Mouse (Mus musculus) E14TG2a.4 (cell line): Measurements from ENCODE around the gene Rap1gap2.

Experiments used
- H3K27me3 ChIP-seq: 2 replicates; pipeline ENCODE4 v1.6.1; 2014; ENCODE audit warnings: low read length, control low read depth; ENCODE audit not compliant: insufficient read depth
- H3K36me3 ChIP-seq: 2 replicates; pipeline ENCODE4 v1.6.1; 2014; ENCODE audit warnings: low read length, control low read depth; ENCODE audit not compliant: insufficient read depth
- H3K4me1 ChIP-seq: replicated peaks from 2 replicates; pipeline ENCODE4 v1.6.1; 2014; ENCODE audit warnings: low read depth, low read length, control low read depth
- H3K4me3 ChIP-seq: replicated peaks from 2 replicates; pipeline ENCODE4 v1.5.1; 2014; ENCODE audit warnings: mild to moderate bottlenecking, low read length
- H3K9me3 ChIP-seq: 2 replicates; pipeline ENCODE4 v1.6.1; 2014; ENCODE audit warnings: low read length, control low read depth
- CTCF ChIP-seq: conservative IDR thresholded peaks from 2 replicates; pipeline ENCODE4 v1.5.1; 2014; ENCODE audit warnings: low read length
- NANOG ChIP-seq: IDR thresholded peaks from 2 replicates; pipeline ENCODE4 v1.6.1; 2014; ENCODE audit warnings: borderline replicate concordance, low read length, mixed read lengths
- POU5F1 ChIP-seq: IDR thresholded peaks from 2 replicates; pipeline ENCODE4 v1.6.1; 2014; ENCODE audit warnings: low read length, borderline replicate concordance

The Rap1gap2 gene

GRCm38 (mm10) chr11:74648676-74649075, 38.0 kb upstream of the Rap1gap2 start:
- Histone ChIP-seq H3K36me3 (peaks cover 32% of the 10 kb centered on the region), H3K27me3 (no peaks in the 10 kb centered on the region), H3K4me3 (peak overlapping the region; percentile 99), H3K9me3 (no peaks in the 10 kb centered on the region), H3K4me1 (peaks cover 67% of the 10 kb centered on the region)
- TF ChIP-seq NANOG (no peak), CTCF (no peak), POU5F1 (no peak)

GRCm38 (mm10) chr11:74647966-74648365, 37.3 kb upstream of the Rap1gap2 start:
- Histone ChIP-seq H3K4me3 (peak overlapping the region; percentile 99; the same call in 1 of the 2 replicates), H3K9me3 (no peaks in the 10 kb centered on the region), H3K36me3 (peaks cover 25% of the 10 kb centered on the region), H3K4me1 (peaks cover 60% of the 10 kb centered on the region), H3K27me3 (no peaks in the 10 kb centered on the region)
- TF ChIP-seq CTCF (no peak), NANOG (no peak), POU5F1 (no peak)

GRCm38 (mm10) chr11:74639628-74640027, 28.9 kb upstream of the Rap1gap2 start:
- Histone ChIP-seq H3K4me3 (no peak overlapping the region), H3K27me3 (peaks cover 55% of the 10 kb centered on the region), H3K4me1 (peaks cover 28% of the 10 kb centered on the region), H3K9me3 (0 out of 2 replicates have a peak, but pooled peaks cover 4% of the 10 kb centered on the region), H3K36me3 (peaks cover 19% of the 10 kb centered on the region)
- TF ChIP-seq NANOG (no peak), POU5F1 (no peak), CTCF (no peak)

- peaks cover 55% of the 10 kb centered on the region for H3K27me3 ChIP-seq
- H3K4me3 ChIP-seq: peak overlapping the region; percentile 88
Measured at GRCm38 (mm10) chr11:74638791-74639411, 28.2 kb upstream of the Rap1gap2 start.

GRCm38 (mm10) chr11:74637971-74638790, 27.5 kb upstream of the Rap1gap2 start:
- peaks cover 28% of the 10 kb centered on the region for H3K4me1 ChIP-seq
- H3K27me3 ChIP-seq: peaks cover 55% of the 10 kb centered on the region
- H3K4me3 ChIP-seq: peak overlapping the region; percentile 88
- H3K36me3 ChIP-seq: peaks cover 19% of the 10 kb centered on the region
- H3K9me3 ChIP-seq: 0 out of 2 replicates have a peak, but pooled peaks cover 4% of the 10 kb centered on the region
- TF ChIP-seq CTCF: no peak
- TF ChIP-seq NANOG: no peak
- no peak for TF ChIP-seq POU5F1

More at GRCm38 (mm10) chr11:74638791-74639411, 28.2 kb upstream of the Rap1gap2 start:
- peaks cover 28% of the 10 kb centered on the region for H3K4me1 ChIP-seq
- H3K36me3 ChIP-seq: peaks cover 19% of the 10 kb centered on the region
- TF ChIP-seq NANOG (no peak), CTCF (no peak), POU5F1 (no peak)
- H3K9me3 ChIP-seq: 0 out of 2 replicates have a peak, but pooled peaks cover 4% of the 10 kb centered on the region

GRCm38 (mm10) chr11:74637486-74637885, 26.8 kb upstream of the Rap1gap2 start:
- H3K4me3 ChIP-seq: peak overlapping the region; percentile 88
- TF ChIP-seq CTCF (no peak), NANOG (no peak), POU5F1 (no peak)
- peaks cover 19% of the 10 kb centered on the region for H3K36me3 ChIP-seq
- H3K4me1 ChIP-seq: peaks cover 28% of the 10 kb centered on the region
- H3K27me3 ChIP-seq: peaks cover 55% of the 10 kb centered on the region
- 0 out of 2 replicates have a peak, but pooled peaks cover 4% of the 10 kb centered on the region for H3K9me3 ChIP-seq

- Histone ChIP-seq H3K27me3 (peaks cover 29% of the 10 kb centered on the region), H3K9me3 (0 out of 2 replicates have a peak, but pooled peaks cover 4% of the 10 kb centered on the region), H3K4me1 (peaks cover 29% of the 10 kb centered on the region), H3K4me3 (no peak overlapping the region), H3K36me3 (peaks cover 31% of the 10 kb centered on the region)
- TF ChIP-seq CTCF (peak; percentile 79), NANOG (no peak)
Measured at GRCm38 (mm10) chr11:74634490-74635275, 24.0 kb upstream of the Rap1gap2 start.

- no peak overlapping the region for H3K4me3 ChIP-seq
- H3K27me3 ChIP-seq: peaks cover 7% of the 10 kb centered on the region
- peaks cover 30% of the 10 kb centered on the region for H3K36me3 ChIP-seq
- no peaks in the 10 kb centered on the region for H3K9me3 ChIP-seq
- no peak for TF ChIP-seq NANOG
- TF ChIP-seq POU5F1: no peak
- TF ChIP-seq CTCF: no peak
- H3K4me1 ChIP-seq: peaks cover 32% of the 10 kb centered on the region
Measured at GRCm38 (mm10) chr11:74631880-74632789, 21.4 kb upstream of the Rap1gap2 start.
